Comparison of ENCODE assay signal across 8 mouse cellular contexts in the genomic region with DNA sequence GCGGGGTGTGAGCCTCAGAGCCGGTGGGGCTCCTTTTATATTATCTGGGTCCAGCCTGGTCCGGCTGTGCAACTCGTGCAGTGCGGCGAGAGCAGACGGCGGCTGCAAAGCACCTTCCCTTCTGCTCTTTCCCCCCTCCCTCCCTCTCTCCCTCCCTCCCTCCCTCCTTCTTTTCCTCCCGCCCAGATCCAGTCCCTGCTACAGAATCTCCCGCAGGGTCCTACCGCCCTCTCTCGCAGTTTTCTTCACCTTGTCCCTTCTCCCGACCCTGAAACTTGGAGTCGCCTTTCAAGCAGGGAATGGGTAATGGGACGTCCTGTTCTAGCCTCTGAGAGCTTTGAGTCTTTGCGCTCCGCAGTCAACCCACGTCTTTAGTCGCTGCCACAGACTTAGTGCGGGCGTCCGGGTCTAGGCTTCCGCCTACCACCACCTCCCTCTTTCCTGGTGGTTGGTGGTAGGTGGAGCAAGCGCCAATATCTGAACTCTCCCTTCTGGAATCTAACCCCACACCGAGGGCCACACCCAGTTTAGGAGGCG. TPM values are rescaled to one million over a fixed set of nuclear protein-coding genes. Genes with fewer than 3 reads are reported as not detected.
DNase-seq lines count a peak whose midpoint lies in the region; ATAC-seq and TF ChIP-seq lines count a peak whose summit lies in the region.

Htr1b (minus strand) TSS at position 392 of the 537 bp plus-strand sequence.

- in situ Hi-C loops in ES-E14 (cut with MboI; ENCODE audit: low sequenced_read_pairs in 2 of 2, unreplicated experiment in 2 of 2), result no loop called here

- H3K27ac ChIP-seq in ES-E14 (ENCODE audit: insufficient read depth, low read depth, low read length, poor library complexity, severe bottlenecking), result no peak within 1 kb of the TSS
- H3K27ac ChIP-seq in forebrain, embryonic 10.5 days, result peak within 1 kb of the TSS; percentile 83
- peak within 1 kb of the TSS; percentile 62; the same call in 1 of the 2 replicates for H3K27ac ChIP-seq in hindbrain, embryonic 12.5 days
- peak within 1 kb of the TSS; percentile 28; the same call in 1 of the 2 replicates for H3K27ac ChIP-seq in stomach, embryonic 14.5 days (ENCODE audit: low read length)

- H3K9ac ChIP-seq in ES-E14 (ENCODE audit: insufficient read depth, low read depth, low read length, poor library complexity, severe bottlenecking), result peak within 1 kb of the TSS; percentile 55
- peak within 1 kb of the TSS; percentile 57 for H3K9ac ChIP-seq in hindbrain, embryonic 12.5 days
- H3K9ac ChIP-seq in stomach, embryonic 14.5 days (replicated peaks; ENCODE audit: low read depth, low read length), result peak within 1 kb of the TSS; percentile 53

- DNase-seq in 3134 (ENCODE audit: extremely low read depth, insufficient read length, low spot score) (peak; percentile 67), ES-E14 (ENCODE audit: low read depth, low spot score) (peak; percentile 57)
- peak; percentile 61 for DNase-seq in forebrain, embryonic 10.5 days (ENCODE audit: extremely low spot score, low spot score)
- peak in 1 of 2 experiments; percentile 45 for DNase-seq in layer of hippocampus, postnatal 14 days (ENCODE audit: low spot score in 2 of 2)
- no peak for DNase-seq in spleen, postnatal 36 days (ENCODE audit: low spot score in 2 of 2)

- H3K4me3 ChIP-seq in ES-E14 (ENCODE audit: insufficient read depth in 1 of 2, low read depth in 1 of 2, low read length in 2 of 2, poor library complexity in 1 of 2, severe bottlenecking in 1 of 2), result peak within 1 kb of the TSS; percentile 78 to 86
- H3K4me3 ChIP-seq in forebrain, embryonic 10.5 days, result peak within 1 kb of the TSS; percentile 79
- H3K4me3 ChIP-seq in hindbrain, embryonic 12.5 days, result peak within 1 kb of the TSS; percentile 68
- H3K4me3 ChIP-seq in stomach, embryonic 14.5 days (ENCODE audit: low read depth, low read length), result peak within 1 kb of the TSS; percentile 54

- peak within 1 kb of the TSS; percentile 99 for H3K4me2 ChIP-seq in hindbrain, embryonic 12.5 days (replicated peaks)
- H3K4me2 ChIP-seq in stomach, embryonic 14.5 days (replicated peaks; ENCODE audit: low read depth, low read length), result peak within 1 kb of the TSS; percentile 70

- H3K9me3 ChIP-seq in ES-E14 (ENCODE audit: control insufficient read depth, insufficient read depth, low read depth, low read length), result no peaks in the 10 kb centered on the region
- no peaks in the 10 kb centered on the region for H3K9me3 ChIP-seq in forebrain, embryonic 10.5 days
- H3K9me3 ChIP-seq in hindbrain, embryonic 12.5 days (replicated peaks), result no peaks in the 10 kb centered on the region
- H3K9me3 ChIP-seq in stomach, embryonic 14.5 days (ENCODE audit: control insufficient read depth, low read depth, low read length), result no peaks in the 10 kb centered on the region

- no peaks in the 10 kb centered on the region for H3K36me3 ChIP-seq in ES-E14 (ENCODE audit: control insufficient read depth, insufficient read depth, low read length, poor library complexity, severe bottlenecking)
- no peaks in the 10 kb centered on the region for H3K36me3 ChIP-seq in forebrain, embryonic 10.5 days (replicated peaks)
- H3K36me3 ChIP-seq in hindbrain, embryonic 12.5 days, result no peaks in the 10 kb centered on the region
- no peaks in the 10 kb centered on the region for H3K36me3 ChIP-seq in stomach, embryonic 14.5 days (ENCODE audit: control insufficient read depth, insufficient read depth, low read length)

- ATAC-seq in hindbrain, embryonic 12.5 days (ENCODE audit: low FRiP score), result peak; percentile 80
- peak; percentile 27 for ATAC-seq in megakaryocyte, adult 5-6 weeks (ENCODE audit: poor library complexity, severe bottlenecking)
- ATAC-seq in stomach, embryonic 14.5 days (ENCODE audit: insufficient number of reproducible peaks, insufficient read depth, low FRiP score, low read depth), result peak; percentile 86

- peaks cover 0 to 5% of the 10 kb centered on the region in 2 experiments; a peak in 1 of 4 replicates for H3K4me1 ChIP-seq in ES-E14 (ENCODE audit: control insufficient read depth in 2 of 2, insufficient read depth in 2 of 2, low read length in 2 of 2, poor library complexity in 1 of 2)
- peaks cover 36% of the 10 kb centered on the region for H3K4me1 ChIP-seq in forebrain, embryonic 10.5 days
- H3K4me1 ChIP-seq in hindbrain, embryonic 12.5 days, result peaks cover 18% of the 10 kb centered on the region
- H3K4me1 ChIP-seq in stomach, embryonic 14.5 days (ENCODE audit: control insufficient read depth, insufficient read depth, low read length), result no peaks in the 10 kb centered on the region

- peaks cover 52% of the 10 kb centered on the region for H3K27me3 ChIP-seq in forebrain, embryonic 10.5 days (ENCODE audit: poor library complexity, severe bottlenecking)
- peaks cover 44% of the 10 kb centered on the region for H3K27me3 ChIP-seq in hindbrain, embryonic 12.5 days
- 0 out of 2 replicates have a peak, but pooled peaks cover 2% of the 10 kb centered on the region for H3K27me3 ChIP-seq in stomach, embryonic 14.5 days (ENCODE audit: control insufficient read depth, insufficient read depth, low read length)

- under 1% methylated on average over 26 of the region's 26 CpGs for WGBS in forebrain, embryonic 10.5 days
- WGBS in hindbrain, embryonic 12.5 days, result under 1% methylated on average over 25 of the region's 26 CpGs
- 0% methylated on average over 25 of the region's 26 CpGs for WGBS in stomach, embryonic 14.5 days

TF ChIP-seq in ES-E14, 5 proteins besides CTCF, POLR2A, EP300 and RAD21:
- TF ChIP-seq CHD2 (IDR thresholded peaks at IDR 0.05; ENCODE audit: low read depth, low read length), result no peak

RNA-seq across cellular contexts. Expression of gene Htr1b, which starts in this region (rescaled TPM):
- 0.79 and 1.5 TPM in 2 replicates for total RNA-seq in ES-E14 (2012; rRNA removed)
- polyA plus RNA-seq in forebrain, embryonic 10.5 days (2016; fragmentation: Nextera tagmentation; extraction: Ambion mirVana), result 0.37 and 0.46 TPM in 2 replicates
- 1.6 and 1.8 TPM in 2 replicates for polyA plus RNA-seq in hindbrain, embryonic 12.5 days (2016; fragmentation: Nextera tagmentation; extraction: Ambion mirVana)
- 10 to 100 TPM; 10.1 to 10.2 TPM for total RNA-seq in layer of hippocampus, postnatal 14 days (2021)
- 1.0 and 1.5 TPM in 2 replicates for total RNA-seq in megakaryocyte, adult 5-6 weeks (2015)
- total RNA-seq in megakaryocyte, adult 5-6 weeks (2017), result 1.4 and 1.7 TPM in 2 replicates
- 1.5 and 1.8 TPM in 2 replicates for polyA plus RNA-seq in stomach, embryonic 14.5 days (2014; fragmentation: Nextera tagmentation; extraction: Ambion mirVana)

Comparison
In these comparisons a context has a peak if more than half of its experiments do, and no peak if none do; other contexts are left out.
1. Peak in DNase-seq, H3K4me3 ChIP-seq and H3K27ac ChIP-seq in forebrain, embryonic 10.5 days; RNA of the gene not detected or under 1 TPM.
2. DNase-seq: peak in 3134 (single experiment) and ES-E14 (single experiment); none in spleen, postnatal 36 days (0 of 2).
3. ATAC-seq: peak in every context shown above with its lines; median percentile 86 in stomach, embryonic 14.5 days; 80 in hindbrain, embryonic 12.5 days; 27 in megakaryocyte, adult 5-6 weeks.
4. Peak in every context shown above with its lines, with median percentiles within 50 percentile points of each other: H3K4me3 ChIP-seq and H3K9ac ChIP-seq.